Mouse (Mus musculus) kidney, postnatal 14 days (tissue): ENCODE measurements around the gene Golph3.
A peak's percentile ranks its signal among the peaks of the same experiment; 100 is the strongest.

ENCODE experiments used
- DNase-seq: peaks from one replicate; pipeline ENCODE4 v3.0.0; 2022; ENCODE audit warnings: mixed read lengths

Golph3 gene

GRCm38 (mm10) chr15:12321091-12321787 is at the start of gene Golph3:
Golph3 (plus strand) TSS chr15:12321450.
- peak; percentile 99 for DNase-seq

DNA sequence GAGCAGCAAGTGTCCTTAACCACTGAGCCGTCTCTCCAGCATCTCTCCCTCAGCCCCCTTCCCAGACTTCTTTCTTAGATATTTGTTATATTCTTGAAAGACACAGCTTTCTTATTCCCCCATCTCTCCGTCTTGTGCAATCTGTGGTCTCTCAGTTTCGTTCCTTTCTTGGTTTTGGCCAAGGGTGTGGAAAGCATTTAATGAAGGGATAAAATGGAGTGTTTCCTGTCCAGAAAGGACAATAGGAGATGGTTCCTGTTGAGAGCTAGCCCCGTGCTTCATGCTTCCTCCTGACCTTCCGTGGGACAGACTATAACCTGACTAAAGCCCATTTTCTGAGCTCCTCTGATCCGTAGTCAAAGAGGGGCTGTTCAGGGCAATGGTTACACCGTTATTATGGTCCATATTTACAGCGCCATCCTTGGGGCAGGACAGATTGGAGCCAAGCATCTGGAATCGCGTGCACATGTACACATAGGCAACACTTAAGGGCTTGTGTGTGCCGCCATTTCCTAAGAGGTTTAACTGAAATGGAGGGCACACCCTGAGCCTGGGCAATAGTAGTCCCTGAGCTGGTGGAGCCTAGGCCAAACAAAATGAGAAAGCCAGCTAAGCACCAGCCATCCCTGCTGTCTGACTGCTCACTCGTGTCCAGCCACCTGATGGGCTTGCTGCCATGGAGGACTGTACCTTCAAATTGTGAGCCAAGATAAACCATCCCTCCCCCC is 47.8 kb upstream of the Golph3 start:
- DNase-seq: no peak

DNA sequence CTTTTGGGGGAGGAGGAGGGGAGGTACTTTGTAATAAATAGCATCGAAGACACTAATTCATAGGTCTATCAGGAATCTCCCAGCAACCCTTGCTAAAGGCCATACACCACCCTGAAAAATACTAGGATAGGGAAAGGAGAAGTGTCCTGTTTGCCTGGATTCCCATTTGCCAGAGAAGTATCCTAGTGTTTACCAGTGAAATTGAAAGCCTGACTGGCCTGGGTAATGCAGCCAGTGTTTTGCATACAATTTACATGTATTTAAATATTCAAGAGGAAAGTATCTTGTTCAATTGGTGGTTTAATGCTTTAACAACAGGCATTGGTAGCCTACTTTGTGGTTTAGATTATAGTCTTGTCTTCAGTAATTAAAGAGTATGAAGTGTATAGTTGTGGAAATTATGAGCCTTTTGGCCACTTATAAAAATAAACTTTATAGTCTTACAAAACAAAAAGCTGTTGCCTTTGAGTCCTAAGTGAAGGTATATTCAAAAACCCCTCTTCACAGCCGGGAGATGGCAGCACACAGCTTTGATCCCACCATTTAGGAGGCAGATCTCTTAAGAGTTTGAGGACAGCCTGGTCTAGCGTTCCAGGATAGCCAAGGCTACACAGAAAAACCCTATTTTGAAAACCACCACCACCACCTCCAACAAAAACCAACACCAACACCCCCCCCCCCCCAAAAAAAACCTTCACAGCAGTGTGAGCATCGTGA is 47.0 kb upstream of the Golph3 start:
- no peak for DNase-seq

DNA sequence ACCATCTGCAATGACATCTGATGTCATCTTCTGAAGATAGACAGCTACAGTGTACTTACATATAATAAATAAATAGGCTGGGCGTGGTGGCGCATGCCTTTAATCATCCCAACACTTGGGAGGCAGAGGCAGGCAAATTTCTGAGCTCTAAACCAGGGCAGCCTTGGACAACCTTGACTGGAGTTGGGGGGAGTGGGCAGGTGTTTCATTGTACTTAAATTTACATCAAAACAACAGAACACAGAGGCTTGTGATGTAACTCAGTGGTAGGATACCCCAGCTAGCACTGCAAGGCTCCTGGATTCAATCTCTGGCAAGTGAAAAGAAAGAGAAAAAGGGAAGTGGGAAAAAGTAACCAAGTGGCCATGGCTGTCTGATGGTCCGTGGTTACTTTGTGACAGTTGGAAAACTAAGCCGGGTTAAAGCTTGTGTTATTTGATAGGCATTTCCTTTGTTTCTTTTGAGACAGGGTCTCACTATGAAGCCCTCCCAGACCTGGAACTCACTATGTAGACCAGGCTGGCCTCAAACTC is 46.1 kb upstream of the Golph3 start:
- no peak for DNase-seq

DNA sequence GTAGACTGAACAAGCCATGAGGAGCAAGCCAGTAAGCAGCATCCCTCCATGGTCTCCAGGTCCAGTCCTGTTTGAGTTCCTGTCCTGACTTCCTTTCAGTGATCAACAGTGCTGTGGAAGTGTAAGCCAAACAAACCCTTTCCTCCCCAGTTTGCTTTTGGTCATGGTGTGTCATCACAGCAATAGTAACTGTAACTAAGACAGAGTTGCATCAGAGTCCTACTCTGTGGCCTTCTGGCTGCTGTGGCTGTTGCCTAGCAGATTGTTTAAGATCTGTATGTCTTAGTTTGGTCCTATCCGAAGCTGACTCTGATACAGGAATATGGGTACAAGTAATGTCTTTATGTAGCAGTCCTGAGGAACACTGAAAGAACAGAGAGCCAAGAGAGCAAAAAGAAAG is 41.4 kb upstream of the Golph3 start:
- no peak for DNase-seq

DNA sequence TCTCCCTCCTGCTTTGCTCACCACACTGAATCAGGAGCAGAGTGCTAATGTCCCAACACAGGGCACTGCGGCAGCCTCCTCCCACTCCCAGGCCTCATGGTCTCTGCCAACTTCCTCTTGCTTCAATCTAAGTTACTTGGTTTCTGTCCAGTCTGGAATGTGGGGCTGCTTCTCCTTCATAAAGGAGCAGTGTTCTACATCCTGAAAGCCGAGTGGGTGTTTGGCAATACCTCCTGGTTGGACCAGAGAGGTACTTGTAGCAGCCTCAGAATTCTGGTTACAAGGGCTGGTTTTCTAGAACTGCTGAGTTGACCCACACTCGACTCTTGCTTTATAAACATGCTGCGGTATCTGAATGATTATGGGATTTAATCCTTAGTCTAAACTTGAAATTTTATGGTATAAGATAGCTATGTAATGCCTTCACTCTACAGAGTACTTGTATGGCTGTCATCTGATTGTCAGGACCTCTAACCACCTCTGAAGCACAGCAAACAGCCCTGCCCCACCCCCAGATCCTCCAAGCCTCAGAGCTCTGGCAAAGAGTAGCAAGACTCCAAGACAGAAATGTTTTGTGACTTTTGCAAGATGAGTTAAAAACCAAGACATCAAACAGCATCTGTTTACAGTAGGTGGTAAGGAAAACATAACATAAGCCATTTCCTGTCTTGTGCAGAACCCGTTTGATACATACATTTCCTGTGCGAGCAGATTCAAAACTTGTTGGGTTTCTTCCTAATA is 36.3 kb upstream of the Golph3 start:
- DNase-seq: no peak

GRCm38 (mm10) chr15:12285535-12285809 is 35.8 kb upstream of the Golph3 start:
- no peak for DNase-seq

GRCm38 (mm10) chr15:12290330-12290729 is 30.9 kb upstream of the Golph3 start:
- no peak for DNase-seq

DNA sequence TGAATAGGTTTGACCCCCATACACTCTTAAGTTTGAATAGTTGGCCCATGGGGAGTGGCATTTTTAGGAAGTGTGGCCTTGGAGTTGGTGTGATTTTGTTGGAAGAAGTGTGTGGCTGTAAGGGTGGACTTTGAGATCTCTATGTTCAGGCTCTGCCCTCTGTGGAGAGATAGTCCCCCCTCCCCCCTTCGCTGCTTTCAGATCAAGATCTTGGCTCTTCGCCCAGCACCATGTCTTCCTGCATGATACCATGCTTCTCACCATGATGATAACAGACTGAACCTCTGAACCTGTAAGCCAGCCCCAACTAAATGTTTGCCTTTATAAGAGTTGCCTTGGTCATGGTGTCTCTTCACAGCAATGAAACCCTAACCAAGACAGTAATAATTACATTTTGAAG is 29.5 kb upstream of the Golph3 start:
- DNase-seq: no peak

GRCm38 (mm10) chr15:12296228-12296627 is 25.0 kb upstream of the Golph3 start:
- DNase-seq: no peak

DNA sequence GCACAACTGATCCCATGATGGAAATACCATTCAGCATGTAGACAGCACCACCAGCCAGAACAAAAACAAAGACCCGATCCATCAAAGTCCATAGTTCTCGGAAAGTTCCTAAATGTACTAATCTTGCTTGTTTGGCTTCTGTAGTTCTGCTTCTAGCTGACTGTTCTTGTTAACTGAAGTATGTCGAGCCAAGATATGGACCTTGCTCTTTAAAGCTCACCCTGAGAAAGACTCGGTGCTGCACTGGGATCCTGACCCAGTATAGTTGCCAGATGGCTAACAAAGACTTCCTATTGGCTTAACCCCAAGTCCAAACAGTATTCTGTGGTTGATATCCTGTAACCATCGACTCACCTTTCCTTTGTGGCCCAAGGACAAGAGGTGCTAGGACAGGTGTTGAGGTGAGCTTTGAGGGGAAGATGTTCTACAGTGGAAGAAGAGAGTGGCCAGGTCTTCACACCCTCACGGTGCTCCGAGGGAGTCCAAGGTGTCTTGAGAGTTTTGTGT is 23.0 kb upstream of the Golph3 start:
- DNase-seq: peak; percentile 11

- DNase-seq: no peak
These were observed 19.5 kb upstream of the Golph3 start for GRCm38 (mm10) chr15:12301771-12302170.

DNA sequence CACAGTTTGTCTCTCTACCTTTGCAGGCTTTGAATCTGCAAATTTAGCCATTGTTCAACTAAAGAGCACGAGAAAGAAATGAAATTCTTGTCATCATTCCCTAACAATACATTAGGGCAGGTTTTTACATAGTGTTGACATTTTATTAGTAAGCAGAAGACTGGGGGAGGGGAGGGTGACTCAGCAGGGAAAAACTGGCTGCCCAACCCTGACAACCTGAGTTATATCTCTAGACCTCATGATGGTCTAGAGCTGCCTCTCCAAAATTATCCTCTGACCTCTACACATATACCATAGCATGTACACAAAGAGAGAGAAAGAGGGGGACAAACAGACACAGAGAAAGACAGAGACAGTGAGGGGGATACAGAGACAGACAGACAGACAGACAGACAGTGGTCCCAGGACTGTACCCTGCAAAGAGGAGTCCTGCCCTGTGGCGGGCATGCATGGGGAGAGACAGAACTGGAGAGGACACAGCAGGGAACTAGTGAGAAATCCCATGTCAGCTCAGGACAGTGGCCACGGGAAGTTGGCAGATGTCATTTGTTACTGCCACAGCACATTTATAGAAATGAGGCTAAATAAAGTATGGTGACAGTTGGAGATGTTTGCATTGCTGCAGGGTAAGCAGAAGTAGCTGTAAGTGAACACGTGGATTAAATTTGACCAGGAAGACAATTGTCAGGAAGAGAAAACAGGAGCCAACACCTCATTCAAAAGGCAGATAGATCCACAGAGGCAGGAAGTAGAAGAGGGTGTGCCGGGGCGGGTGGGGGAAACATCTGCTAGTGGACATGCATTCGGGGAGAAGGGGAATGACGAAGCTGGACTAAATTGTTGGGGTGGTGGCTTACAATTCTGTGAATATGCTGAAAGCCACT is 14.8 kb upstream of the Golph3 start:
- DNase-seq: no peak

- DNase-seq: no peak
These were observed 14.1 kb upstream of the Golph3 start for GRCm38 (mm10) chr15:12307114-12307513.

- no peak for DNase-seq
These were observed 12.7 kb upstream of the Golph3 start for GRCm38 (mm10) chr15:12308539-12308938.

DNA sequence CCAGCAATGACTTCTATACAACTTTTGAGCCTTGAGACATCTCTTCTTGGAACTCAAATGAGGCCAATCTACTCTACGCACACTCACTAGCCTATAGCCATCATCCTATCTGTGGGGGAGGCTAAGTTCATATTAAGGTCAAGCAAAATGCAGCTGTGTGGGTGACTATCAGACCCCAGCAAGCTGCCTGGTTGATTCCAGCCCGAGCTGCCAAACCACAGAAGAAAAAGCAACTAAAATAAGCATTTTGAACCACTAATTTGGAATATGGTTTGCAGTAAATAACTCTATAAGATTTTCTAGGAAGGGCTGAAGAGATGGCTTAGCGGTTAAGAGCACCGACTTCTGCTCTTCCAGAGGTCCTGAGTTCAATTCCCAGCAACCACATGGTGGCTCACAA is 10.6 kb upstream of the Golph3 start:
- DNase-seq: no peak

GRCm38 (mm10) chr15:12311465-12311864 is 9.8 kb upstream of the Golph3 start:
- no peak for DNase-seq

- no peak for DNase-seq
These were observed 8.0 kb upstream of the Golph3 start for GRCm38 (mm10) chr15:12313255-12313654.

- no peak for DNase-seq
These were observed 6.7 kb upstream of the Golph3 start for GRCm38 (mm10) chr15:12314584-12314983.

- DNase-seq: no peak
These were observed 5.3 kb upstream of the Golph3 start for GRCm38 (mm10) chr15:12315996-12316395.

GRCm38 (mm10) chr15:12317290-12317689 is 4.0 kb upstream of the Golph3 start:
- DNase-seq: no peak

- no peak for DNase-seq
These were observed 2.8 kb upstream of the Golph3 start for GRCm38 (mm10) chr15:12318451-12318850.
